Mouse (Mus musculus) lung, adult 2 months (tissue): Measurements from ENCODE around the gene Praf2.
"Not testable (repeated sequence)": the region's sequence is repeated elsewhere in the genome, so short reads cannot be mapped to it uniquely, and the experiment has no call there.

ENCODE experiments used
- CTCF ChIP-seq: fragments of 200-500 bp; IDR thresholded peaks from 2 replicates; pipeline ENCODE4 v1.5.1; 2011; ENCODE audit warnings: mild to moderate bottlenecking, low read length, control low read depth; ENCODE audit not compliant: insufficient read depth
- POLR2A ChIP-seq: fragments of 200-500 bp; IDR thresholded peaks from 2 replicates; pipeline ENCODE4 v1.6.1; 2011; ENCODE audit warnings: low read depth, mild to moderate bottlenecking, control low read depth, low read length, borderline replicate concordance; ENCODE audit errors: extremely low read depth

- TF ChIP-seq CTCF, POLR2A: not testable (repeated sequence)
These were observed 14.5 kb upstream of the Praf2 start for GRCm38 (mm10) chrX:7713764-7714134.
